1 mouse cellular context compared by ENCODE assay signal in the genomic region with DNA sequence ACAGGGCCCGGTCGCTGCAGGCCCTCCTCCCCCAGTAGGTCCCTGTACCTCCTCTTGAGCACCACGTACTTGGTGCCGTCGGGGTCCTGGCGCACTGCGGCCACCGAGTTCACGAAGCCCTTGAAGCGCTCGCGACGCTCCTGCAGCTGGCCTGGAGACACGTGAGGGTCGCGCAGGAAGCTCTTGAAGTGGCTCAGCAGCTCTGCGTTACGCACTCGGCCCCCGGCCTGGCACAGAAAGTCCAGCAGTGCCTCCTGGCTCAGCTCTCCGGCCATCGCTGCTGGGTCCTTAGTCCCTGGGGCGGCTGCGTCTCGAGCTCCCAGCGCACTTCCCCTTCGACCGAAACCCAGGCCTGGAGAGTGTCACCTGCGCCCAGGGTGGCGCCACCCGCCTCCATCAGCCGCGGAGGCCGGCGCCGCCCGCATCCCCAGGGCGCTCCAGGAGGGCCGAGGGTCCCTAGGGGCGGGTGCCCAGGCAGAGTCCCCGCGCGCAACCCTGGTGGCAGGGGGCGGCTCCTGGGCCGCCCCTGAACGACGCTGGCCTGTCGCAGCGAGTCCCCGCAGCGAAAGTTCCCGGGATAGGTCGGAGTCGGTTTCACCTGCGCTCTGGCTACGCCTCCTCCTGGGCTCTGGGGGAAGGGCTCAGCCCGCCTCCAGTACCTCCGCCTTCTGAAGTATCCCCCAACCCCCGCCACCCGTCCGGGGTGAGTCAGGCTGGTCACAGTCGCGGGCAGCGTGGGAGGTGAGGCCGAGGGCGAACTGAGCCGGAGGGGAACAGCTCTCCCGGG.
TF ChIP-seq lines count a peak whose summit lies in the region.

A gene (minus strand): TSS at position 439 of the 787 bp plus-strand sequence.

TF ChIP-seq in CH12.LX, 34 proteins besides CTCF, POLR2A, EP300 and RAD21 (continued from another document):
- no peak for TF ChIP-seq JUN (IDR thresholded peaks at IDR 0.05; ENCODE audit: insufficient read depth, low read depth, low read length)
- no peak for TF ChIP-seq RCOR1 (conservative IDR thresholded peaks at IDR 0.05; ENCODE audit: low read depth, low read length)
- no peak for TF ChIP-seq ZKSCAN1 (IDR thresholded peaks at IDR 0.05; ENCODE audit: borderline replicate concordance, low read depth, low read length)
- no peak for TF ChIP-seq SMC3 (IDR thresholded peaks at IDR 0.05; ENCODE audit: low read depth, low read length)
- TF ChIP-seq E2F4 (IDR thresholded peaks at IDR 0.05; ENCODE audit: insufficient replicate concordance, low read depth, low read length) = no peak
- no peak for TF ChIP-seq MYC (IDR thresholded peaks at IDR 0.05; ENCODE audit: low read depth, low read length)
- no peak for TF ChIP-seq CHD1 (IDR thresholded peaks at IDR 0.05; ENCODE audit: low read depth, low read length)
- no peak for TF ChIP-seq CHD2 (IDR thresholded peaks at IDR 0.05; ENCODE audit: low read length)
- no peak for TF ChIP-seq PAX5 (IDR thresholded peaks at IDR 0.05; ENCODE audit: low read length)
- no peak for TF ChIP-seq HCFC1 (IDR thresholded peaks at IDR 0.05; ENCODE audit: low read depth, low read length)
- no peak for TF ChIP-seq GABPA (IDR thresholded peaks at IDR 0.05; ENCODE audit: insufficient replicate concordance, low read depth, low read length)
- TF ChIP-seq ELF1 (IDR thresholded peaks at IDR 0.05; ENCODE audit: low read depth, low read length) = no peak
- TF ChIP-seq MAFK (IDR thresholded peaks at IDR 0.05; ENCODE audit: insufficient replicate concordance, low read length) = no peak
- no peak for TF ChIP-seq USF2 (conservative IDR thresholded peaks at IDR 0.05; ENCODE audit: low read depth, low read length)
- TF ChIP-seq ZMIZ1 (IDR thresholded peaks at IDR 0.05; ENCODE audit: low read depth, low read length) = no peak
- TF ChIP-seq ZNF384 (IDR thresholded peaks at IDR 0.05; ENCODE audit: low read depth, low read length) = no peak
